Mouse (Mus musculus) lung, embryonic 16.5 days (tissue): ENCODE measurements around the gene Odf4. TPM values are rescaled to one million over a fixed set of nuclear protein-coding genes. Genes with fewer than 3 reads are reported as not detected.

Experiments
- ATAC-seq: fragments of 200-750 bp; cut with Nextera tagmentation; 2 replicates; pipeline ENCODE4 v1.8.0; 2017; ENCODE audit warnings: low read depth, mild to moderate bottlenecking, moderate library complexity
- H3K27ac ChIP-seq: fragments of 300-500 bp; sonication (generic); 2 replicates; pipeline ENCODE4 v1.5.1; 2014; ENCODE audit warnings: mild to moderate bottlenecking, control low read depth, low read length
- H3K27me3 ChIP-seq: fragments of 300-500 bp; sonication (generic); 2 replicates; pipeline ENCODE4 v1.6.1; 2014; ENCODE audit warnings: low read depth, low read length, mixed read lengths; ENCODE audit not compliant: control insufficient read depth, insufficient read depth
- H3K36me3 ChIP-seq: fragments of 300-500 bp; sonication (generic); 2 replicates; pipeline ENCODE4 v1.6.1; 2014; ENCODE audit warnings: low read length; ENCODE audit not compliant: control insufficient read depth, insufficient read depth
- H3K4me1 ChIP-seq: fragments of 300-500 bp; sonication (generic); replicated peaks from 2 replicates; pipeline ENCODE4 v1.6.1; 2014; ENCODE audit warnings: low read length, mixed read lengths; ENCODE audit not compliant: control insufficient read depth, insufficient read depth
- H3K4me2 ChIP-seq: fragments of 300-500 bp; sonication (generic); 2 replicates; pipeline ENCODE4 v1.6.1; 2014; ENCODE audit warnings: low read depth, low read length, control low read depth
- H3K4me3 ChIP-seq: fragments of 300-500 bp; sonication (generic); 2 replicates; pipeline ENCODE4 v1.5.1; 2014; ENCODE audit warnings: mild to moderate bottlenecking, low read length, control low read depth
- H3K9ac ChIP-seq: fragments of 300-500 bp; sonication (generic); 2 replicates; pipeline ENCODE4 v1.6.1; 2014; ENCODE audit warnings: low read length, control low read depth
- H3K9me3 ChIP-seq: fragments of 300-500 bp; sonication (generic); 2 replicates; pipeline ENCODE4 v1.6.1; 2016; ENCODE audit warnings: low read length; ENCODE audit not compliant: control insufficient read depth
- WGBS: fragments of 180-500 bp; shearing (Covaris S2); extraction: QIAGEN DNeasy Blood & Tissue Kit; methylation state at CpG from one replicate; pipeline ENCODE4 v1.1.7; 2014; 5-methylcytosine and 5-hydroxymethylcytosine counted together
- polyA plus RNA-seq: library from polyadenylated mRNA; unstranded; fragments of >200 nt; fragmentation: Nextera tagmentation; extraction: Ambion mirVana; gene quantifications from 2 replicates; pipeline ENCODE4 v1.2.1, GENCODE M21; 2015

Gene Odf4
- polyA plus RNA-seq, 1 experiment from 2014 or later: not detected

DNA sequence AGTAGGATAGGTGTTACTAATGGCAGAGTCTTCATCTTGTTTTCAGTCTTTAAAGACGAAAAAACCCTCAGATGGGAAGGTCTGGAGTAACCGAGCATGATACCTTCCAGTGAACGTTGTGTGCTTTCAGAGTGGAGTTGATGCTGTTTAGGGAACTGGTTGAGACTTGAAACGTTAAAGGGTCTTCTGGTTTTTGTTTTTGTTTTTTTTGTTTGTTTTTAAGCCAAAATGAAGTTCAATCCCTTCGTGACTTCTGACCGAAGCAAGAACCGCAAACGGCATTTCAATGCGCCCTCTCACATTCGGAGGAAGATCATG lies 24.9 kb downstream of the Odf4 start:
- peak overlapping the region; percentile 65 for H3K4me2 ChIP-seq
- 0% methylated on average over 9 of the region's 10 CpGs for WGBS
- peak overlapping the region; percentile 97 for H3K9ac ChIP-seq
- no peak for ATAC-seq
- H3K4me1 ChIP-seq: peaks cover 11% of the 10 kb centered on the region
- H3K27me3 ChIP-seq: no peaks in the 10 kb centered on the region
- H3K4me3 ChIP-seq: peak overlapping the region; percentile 94
- no peaks in the 10 kb centered on the region for H3K9me3 ChIP-seq
- H3K36me3 ChIP-seq: peaks cover 34% of the 10 kb centered on the region
- peak overlapping the region; percentile 89 for H3K27ac ChIP-seq

DNA sequence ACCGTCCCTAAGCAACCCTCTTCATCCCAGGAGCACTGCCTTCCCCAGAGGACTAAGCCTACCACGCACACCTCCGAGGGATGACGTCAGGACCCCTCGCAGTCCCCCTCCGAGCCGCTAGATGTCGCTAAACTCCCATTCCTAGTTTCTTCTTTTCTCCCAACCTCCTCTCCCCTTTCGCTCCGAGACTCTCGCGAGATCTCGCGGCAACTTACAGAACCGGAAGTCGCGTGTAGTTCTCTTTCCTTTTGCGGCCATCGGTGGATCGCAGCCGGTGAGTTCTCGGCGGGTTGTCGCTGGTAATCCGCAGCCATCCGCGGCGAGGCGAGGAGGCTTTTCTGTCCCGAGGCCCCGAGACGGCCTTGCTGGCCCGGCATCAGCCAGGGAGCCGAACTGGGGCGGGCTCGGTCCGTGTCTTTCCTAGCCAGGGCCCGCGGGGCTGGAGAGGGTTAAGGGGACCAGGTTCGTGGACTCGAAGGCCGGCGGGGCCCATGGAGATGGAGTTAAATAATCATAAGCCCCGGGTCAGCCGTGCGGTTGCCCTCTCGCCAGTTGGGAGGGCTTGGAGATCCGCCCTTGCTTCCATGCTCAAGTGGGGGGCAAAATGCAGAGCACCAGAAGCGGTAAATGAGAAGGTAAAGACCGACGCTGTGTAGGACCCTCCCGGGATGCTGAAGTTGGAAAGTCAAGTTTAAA lies 25.4 kb downstream of the Odf4 start, which contains the start of gene Rpl26:
TSS of gene Rpl26 (plus strand) at position 233 of the 696 bp plus-strand sequence.
- Histone ChIP-seq H3K9me3 (no peaks in the 10 kb centered on the region), H3K4me3 (peak within 1 kb of the TSS; percentile 94), H3K36me3 (peaks cover 31% of the 10 kb centered on the region), H3K4me1 (peaks cover 9% of the 10 kb centered on the region), H3K27me3 (no peaks in the 10 kb centered on the region), H3K9ac (peak within 1 kb of the TSS; percentile 97), H3K27ac (peak within 1 kb of the TSS; percentile 89), H3K4me2 (peak within 1 kb of the TSS; percentile 69)
- under 1% methylated on average over 52 of the region's 52 CpGs for WGBS
- ATAC-seq: peak; percentile 89

DNA sequence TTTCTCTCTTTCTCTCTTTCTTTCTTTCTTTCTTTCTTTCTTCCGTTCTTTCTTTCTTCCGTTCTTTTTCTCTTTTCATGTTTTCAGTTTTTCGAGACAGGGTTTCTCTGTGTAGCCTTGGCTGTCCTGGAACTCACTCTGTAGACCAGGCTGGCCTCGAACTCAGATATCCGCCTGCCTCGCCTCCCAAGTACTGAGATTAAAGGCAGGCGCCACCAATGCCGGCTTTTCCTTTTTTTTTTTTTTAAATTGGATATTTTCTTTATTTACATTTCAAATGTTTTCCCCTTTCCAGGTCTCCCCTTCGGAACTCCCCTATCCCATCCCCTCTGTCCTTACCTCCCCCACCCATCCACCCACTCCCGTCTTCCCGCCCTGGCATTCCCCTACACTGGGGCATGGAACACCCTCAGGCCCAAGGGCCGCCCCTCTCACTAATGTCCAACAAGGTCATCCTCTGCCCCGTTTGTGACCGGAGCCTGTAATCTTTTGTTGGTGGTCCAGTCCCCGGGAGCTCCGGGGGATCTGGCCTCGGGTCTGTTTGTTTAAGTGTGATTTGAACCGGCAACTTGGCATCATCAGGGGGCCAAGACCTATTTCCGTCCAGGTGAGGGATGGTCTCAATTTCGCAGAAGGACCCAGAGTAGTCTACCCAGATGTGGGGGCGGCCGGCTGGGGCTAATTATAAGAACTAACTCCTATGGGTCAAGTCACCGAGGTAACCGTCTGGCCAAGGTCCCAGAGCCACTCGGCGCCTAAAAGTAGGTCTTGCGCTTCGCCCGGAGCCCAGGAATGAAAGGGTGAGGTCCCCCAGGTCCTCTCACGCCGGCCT lies 26.1 kb downstream of the Odf4 start:
- WGBS: 24% methylated on average over 31 of the region's 31 CpGs
- no peaks in the 10 kb centered on the region for H3K9me3 ChIP-seq

DNA sequence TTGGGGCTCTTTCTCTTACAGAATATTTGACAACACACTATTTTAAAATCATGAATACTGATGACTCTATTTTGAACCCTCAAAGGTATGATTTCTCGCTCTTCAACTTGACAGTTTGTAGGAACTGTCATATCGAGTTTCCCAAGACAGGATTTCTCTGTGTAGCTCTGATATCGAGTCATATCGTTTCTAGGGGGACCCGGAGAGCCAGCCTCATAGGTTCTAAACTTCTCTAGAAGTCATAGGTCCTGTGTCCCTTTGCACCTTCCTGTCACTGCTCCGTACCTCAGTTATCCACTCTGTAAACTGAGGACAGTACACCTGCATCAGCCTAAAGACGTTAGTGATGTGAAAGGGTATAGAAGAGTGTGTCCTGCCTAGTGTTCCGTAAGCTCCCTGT lies 27.1 kb downstream of the Odf4 start:
- Histone ChIP-seq H3K9me3 (no peaks in the 10 kb centered on the region), H3K27ac (no peak overlapping the region), H3K9ac (no peak overlapping the region), H3K27me3 (no peaks in the 10 kb centered on the region), H3K4me1 (peaks cover 6% of the 10 kb centered on the region; the same call in 1 of the 2 replicates), H3K4me2 (no peak overlapping the region), H3K4me3 (no peak overlapping the region), H3K36me3 (peaks cover 17% of the 10 kb centered on the region)
- 81% methylated on average over 8 of the region's 8 CpGs for WGBS
- ATAC-seq: no peak

More for the DNA sequence above, 26.1 kb downstream of the Odf4 start:
- Histone ChIP-seq H3K27ac (no peak overlapping the region), H3K27me3 (no peaks in the 10 kb centered on the region), H3K4me3 (peak overlapping the region; percentile 94), H3K4me2 (peak overlapping the region; percentile 69), H3K36me3 (peaks cover 26% of the 10 kb centered on the region), H3K4me1 (peaks cover 6% of the 10 kb centered on the region; the same call in 1 of the 2 replicates), H3K9ac (peak overlapping the region; percentile 56)
- ATAC-seq: no peak; the same call in 1 of the 2 replicates

DNA sequence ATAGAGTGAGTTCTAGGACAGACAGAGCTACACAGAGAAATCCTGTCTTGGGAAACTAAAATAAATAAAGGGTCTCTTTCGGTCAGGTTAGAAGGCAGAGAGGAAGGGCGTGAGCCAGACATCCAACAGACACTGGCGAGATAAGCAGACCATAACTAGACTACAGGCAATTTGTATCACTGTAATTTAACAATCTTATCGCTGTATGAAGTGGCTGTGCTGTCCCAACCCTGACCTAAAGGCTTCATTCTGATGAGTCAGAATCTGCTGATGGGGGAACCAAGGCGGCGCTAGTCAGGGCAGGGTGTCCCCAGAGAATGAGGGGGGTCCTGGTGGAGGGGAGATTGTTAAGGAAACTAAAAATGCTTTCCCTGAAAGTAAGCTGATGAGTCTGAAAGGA lies 28.1 kb downstream of the Odf4 start:
- Histone ChIP-seq H3K9me3 (no peaks in the 10 kb centered on the region), H3K27me3 (no peaks in the 10 kb centered on the region), H3K4me3 (no peak overlapping the region), H3K4me1 (peaks cover 6% of the 10 kb centered on the region; the same call in 1 of the 2 replicates), H3K4me2 (no peak overlapping the region), H3K27ac (no peak overlapping the region), H3K9ac (no peak overlapping the region), H3K36me3 (peaks cover 10% of the 10 kb centered on the region)
- ATAC-seq: no peak
- WGBS: 71% methylated on average over 6 of the region's 6 CpGs

DNA sequence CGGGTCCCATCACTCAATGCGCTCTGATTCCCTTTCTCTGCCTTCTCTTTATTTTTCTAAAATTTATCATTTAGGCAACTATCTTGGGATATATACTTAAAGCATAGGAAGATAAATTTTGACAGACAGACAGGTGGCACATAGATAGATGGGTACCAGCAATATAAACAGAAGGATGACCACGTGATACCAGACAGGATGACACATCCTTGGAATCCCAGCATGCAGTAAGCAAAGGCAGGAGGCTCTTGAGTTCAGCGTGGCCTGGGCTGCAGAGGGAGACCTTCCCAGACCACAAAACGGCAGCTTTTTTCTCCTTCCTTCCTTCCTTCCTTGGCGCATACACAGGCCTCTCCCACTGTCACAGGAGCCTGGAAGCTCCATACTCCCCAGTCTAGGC lies 29.0 kb downstream of the Odf4 start:
- 51% methylated on average over 6 of the region's 6 CpGs for WGBS
- H3K4me2 ChIP-seq: no peak overlapping the region
- no peak overlapping the region for H3K27ac ChIP-seq
- no peaks in the 10 kb centered on the region for H3K27me3 ChIP-seq
- no peaks in the 10 kb centered on the region for H3K9me3 ChIP-seq
- ATAC-seq: no peak
- H3K4me3 ChIP-seq: no peak overlapping the region
- H3K36me3 ChIP-seq: peaks cover 2% of the 10 kb centered on the region; the same call in 1 of the 2 replicates
- H3K9ac ChIP-seq: no peak overlapping the region
- H3K4me1 ChIP-seq: peaks cover 5% of the 10 kb centered on the region; the same call in 1 of the 2 replicates

DNA sequence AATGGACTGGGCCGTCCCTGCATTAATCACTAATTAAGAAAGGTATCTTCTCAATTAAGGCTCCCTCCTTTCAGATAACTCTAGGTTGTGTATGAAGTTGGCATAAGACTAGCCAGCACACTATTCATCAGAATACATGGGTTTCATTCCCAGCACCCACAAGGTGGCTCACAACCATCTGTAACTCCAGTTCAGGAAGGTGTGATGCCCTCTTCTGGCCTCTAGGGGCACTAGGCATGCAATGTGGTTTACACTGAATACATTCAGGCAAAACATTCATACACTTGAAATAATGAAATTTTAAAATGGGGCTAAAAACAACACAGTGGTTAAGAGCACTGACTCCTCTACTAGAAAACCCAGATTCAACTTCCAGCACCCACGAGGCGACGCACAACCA lies 29.8 kb downstream of the Odf4 start:
- Histone ChIP-seq H3K36me3 (no peaks in the 10 kb centered on the region), H3K27me3 (no peaks in the 10 kb centered on the region), H3K9me3 (no peaks in the 10 kb centered on the region), H3K9ac (no peak overlapping the region), H3K4me3 (no peak overlapping the region), H3K27ac (no peak overlapping the region), H3K4me1 (no peaks in the 10 kb centered on the region), H3K4me2 (no peak overlapping the region)
- ATAC-seq: no peak
- WGBS: 48% methylated on average over 4 of the region's 4 CpGs

DNA sequence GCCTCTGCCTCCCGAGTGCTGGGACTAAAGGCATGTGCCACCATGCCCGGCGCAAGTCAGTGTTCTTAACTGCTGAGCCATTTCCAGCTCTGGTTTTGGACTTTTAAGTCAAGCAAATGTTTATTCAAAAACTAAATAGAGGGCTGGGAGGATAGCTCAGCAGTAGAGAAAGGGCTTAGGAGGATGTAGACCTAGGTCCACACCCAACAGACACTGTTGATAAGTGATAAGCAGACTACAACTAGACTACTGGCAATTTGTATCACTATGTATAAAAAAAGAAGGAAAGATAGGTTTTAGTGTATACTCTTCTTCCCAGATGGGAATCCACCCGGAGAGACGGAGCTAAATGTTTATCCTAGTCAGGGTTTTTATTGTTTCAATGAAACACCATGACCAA lies 30.6 kb downstream of the Odf4 start:
- Histone ChIP-seq H3K4me3 (no peak overlapping the region), H3K9me3 (no peaks in the 10 kb centered on the region), H3K9ac (no peak overlapping the region), H3K27ac (no peak overlapping the region), H3K4me2 (no peak overlapping the region), H3K36me3 (no peaks in the 10 kb centered on the region), H3K27me3 (no peaks in the 10 kb centered on the region), H3K4me1 (no peaks in the 10 kb centered on the region)
- WGBS: 82% methylated on average over 5 of the region's 5 CpGs
- ATAC-seq: no peak

DNA sequence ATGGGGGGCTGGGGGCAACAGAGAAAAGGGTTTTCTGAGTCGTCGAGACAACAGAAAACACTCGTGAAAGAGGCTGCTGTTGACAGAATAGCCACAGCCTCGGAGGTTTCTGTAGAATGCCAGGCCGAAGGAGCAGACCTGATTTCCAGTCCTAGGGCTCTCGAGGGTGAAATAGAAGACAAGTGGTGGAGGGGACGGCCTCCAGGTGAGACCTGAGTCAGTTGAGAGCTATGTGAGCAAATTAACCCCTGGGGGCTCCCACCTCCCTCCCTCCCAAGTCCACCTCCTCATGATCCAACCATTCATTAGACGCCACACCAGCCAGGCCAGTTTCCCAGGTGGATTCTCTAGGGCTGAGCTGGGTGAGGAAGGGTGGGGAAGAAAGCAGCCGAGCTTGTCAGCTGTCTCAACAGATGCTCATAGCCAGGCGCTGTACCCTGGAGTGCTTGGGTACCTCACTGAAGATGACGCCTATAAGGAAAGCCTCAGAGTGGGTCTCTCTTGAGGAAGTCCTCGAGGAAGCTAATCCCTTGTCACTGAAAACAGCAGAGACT lies 32.9 kb downstream of the Odf4 start:
- WGBS: 43% methylated on average over 12 of the region's 12 CpGs
- H3K4me3 ChIP-seq: no peak overlapping the region
- no peaks in the 10 kb centered on the region for H3K27me3 ChIP-seq
- H3K27ac ChIP-seq: no peak overlapping the region
- H3K36me3 ChIP-seq: no peaks in the 10 kb centered on the region
- H3K4me1 ChIP-seq: no peaks in the 10 kb centered on the region
- no peaks in the 10 kb centered on the region for H3K9me3 ChIP-seq
- H3K4me2 ChIP-seq: no peak overlapping the region
- ATAC-seq: no peak
- no peak overlapping the region for H3K9ac ChIP-seq
